Mouse (Mus musculus) kidney, adult 2 months (tissue): ENCODE measurements around the gene Sgk1. TPM values are rescaled to one million over a fixed set of nuclear protein-coding genes. Genes with fewer than 3 reads are reported as not detected.
"Not testable (repeated sequence)": the region's sequence is repeated elsewhere in the genome, so short reads cannot be mapped to it uniquely, and the experiment has no call there.

Experiments
- DNase-seq: peaks from one replicate; pipeline ENCODE4 v3.0.0; 2021
- H3K27ac ChIP-seq: fragments of 200-500 bp; 2 replicates; pipeline ENCODE4 v1.5.1; 2012; ENCODE audit warnings: low read depth, low read length, control low read depth, inconsistent platforms; ENCODE audit not compliant: insufficient read depth
- H3K27me3 ChIP-seq: fragments of 200-500 bp; replicated peaks from 2 replicates; pipeline ENCODE4 v1.6.1; 2012; ENCODE audit warnings: mild to moderate bottlenecking, moderate library complexity, low read length, inconsistent platforms; ENCODE audit not compliant: control insufficient read depth, insufficient read depth
- H3K36me3 ChIP-seq: fragments of 200-500 bp; 2 replicates; pipeline ENCODE4 v1.6.1; 2012; ENCODE audit warnings: mild to moderate bottlenecking, moderate library complexity, low read length, inconsistent platforms; ENCODE audit not compliant: control insufficient read depth, insufficient read depth
- H3K4me1 ChIP-seq: fragments of 200-500 bp; 2 replicates; pipeline ENCODE4 v1.6.1; 2011; ENCODE audit warnings: low read length; ENCODE audit not compliant: control insufficient read depth, insufficient read depth
- H3K4me3 ChIP-seq: fragments of 200-500 bp; 2 replicates; pipeline ENCODE4 v1.5.1; 2011; ENCODE audit warnings: mild to moderate bottlenecking, low read depth, low read length, control low read depth; ENCODE audit not compliant: insufficient read depth
- CTCF ChIP-seq: fragments of 200-500 bp; conservative IDR thresholded peaks from 2 replicates; pipeline ENCODE4 v1.5.1; 2011; ENCODE audit warnings: low read depth, mild to moderate bottlenecking, control low read depth, low read length, moderate library complexity, mixed read lengths; ENCODE audit not compliant: insufficient read depth, insufficient read length
- WGBS: fragments of 180-500 bp; shearing (Covaris S2); methylation state at CpG from one replicate; pipeline ENCODE4 v1.1.7; 2018; 5-methylcytosine and 5-hydroxymethylcytosine counted together
- polyA plus RNA-seq: library from polyadenylated mRNA; depleted of rRNA; stranded (reverse); fragments of >200 nt; gene quantifications from 2 replicates; pipeline ENCODE4 v1.2.3, GENCODE M21; 2012; rRNA removed

Sgk1 gene
- polyA plus RNA-seq, 1 experiment: 76.5 TPM

DNA sequence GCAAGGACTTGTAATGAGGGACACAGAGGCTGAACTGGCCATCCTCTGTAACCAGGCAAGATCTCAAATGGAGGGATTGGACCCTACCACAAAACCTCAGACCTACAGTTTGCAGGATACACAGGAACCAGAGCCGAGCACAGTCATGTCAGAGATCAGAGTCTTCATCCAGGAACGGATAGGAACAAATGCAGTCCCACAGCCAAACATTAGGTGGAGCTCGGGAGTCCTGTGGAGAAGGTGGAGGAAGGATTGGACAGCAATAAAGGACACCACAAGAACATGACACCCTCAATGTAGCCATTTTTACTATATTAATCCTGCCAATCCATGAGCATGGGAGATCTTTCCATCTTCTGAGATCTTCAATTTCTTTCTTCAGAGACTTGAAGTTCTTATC, 154.3 kb downstream of the Sgk1 start:
- not testable (repeated sequence) for H3K4me1 ChIP-seq, H3K27me3 ChIP-seq, H3K27ac ChIP-seq, H3K4me3 ChIP-seq, H3K36me3 ChIP-seq
- peak; percentile 67 for TF ChIP-seq CTCF
- DNase-seq: peak; percentile 65
- 3% methylated on average over 3 of the region's 3 CpGs for WGBS

Other genes with a start within 250 kb of the Sgk1 start
- gene 4930444G20Rik, start 185.9 kb downstream of the Sgk1 start, polyA plus RNA-seq: not detected in 2 replicates